ENCODE assay signal across 16 mouse cellular contexts in the genomic region with DNA sequence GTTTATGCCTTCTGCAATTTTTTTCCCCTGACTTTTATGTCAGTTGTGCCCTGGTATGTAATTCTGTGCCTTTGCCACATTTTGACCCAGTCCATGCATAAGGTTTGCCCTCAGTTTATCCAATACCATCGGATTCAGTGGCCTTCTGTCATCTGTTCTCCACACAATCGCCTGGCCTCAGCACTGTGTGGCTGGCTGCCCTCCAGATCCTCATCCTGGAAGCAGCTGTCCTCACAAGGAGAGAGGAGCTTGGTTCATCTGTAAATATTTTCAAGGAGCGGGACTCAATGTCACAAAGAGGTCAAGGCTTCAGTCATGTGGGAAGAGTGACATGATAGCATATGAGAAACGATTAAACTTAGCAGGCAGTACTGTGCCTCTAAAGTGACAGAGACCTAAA. TPM values are rescaled to one million over a fixed set of nuclear protein-coding genes. Genes with fewer than 3 reads are reported as not detected.
DNase-seq lines count a peak whose midpoint lies in the region; ATAC-seq and TF ChIP-seq lines count a peak whose summit lies in the region.
"Had no signal": no experiment of that assay in that cellular context is flagged by ENCODE, and none has a peak within 500 bp of the region (broad histone marks: within the 10 kb centered on the region; RNA-seq: fewer than 3 reads in every experiment).

No protein-coding gene starts in this region.

- no peak overlapping the region for H3K4me3 ChIP-seq in lung, postnatal 0 days (ENCODE audit: low read depth, low read length)
- no peak overlapping the region for H3K4me3 ChIP-seq in cerebellum, adult 2 months (replicated peaks; ENCODE audit: insufficient read depth, low read depth, low read length)
- H3K4me3 ChIP-seq in heart, embryonic 12.5 days: no peak overlapping the region
- no peak overlapping the region for H3K4me3 ChIP-seq in myocyte
- no peak overlapping the region for H3K4me3 ChIP-seq in kidney, embryonic 15.5 days (replicated peaks)
- H3K4me3 ChIP-seq: erythroblast, embryonic 14.5 days; limb, embryonic 10.5 days; midbrain, embryonic 13.5 days had no signal

- H3K79me2 ChIP-seq in myocyte (ENCODE audit: control insufficient read depth, insufficient read depth): no peaks in the 10 kb centered on the region

- no peak overlapping the region for H3K9ac ChIP-seq in lung, postnatal 0 days (replicated peaks; ENCODE audit: low read depth)
- H3K9ac ChIP-seq in heart, embryonic 12.5 days: no peak overlapping the region
- no peak overlapping the region for H3K9ac ChIP-seq in kidney, embryonic 15.5 days
- H3K9ac ChIP-seq: liver, postnatal 0 days; midbrain, embryonic 13.5 days had no signal

- WGBS in lung, postnatal 0 days: 39% methylated on average over 4 of the region's 4 CpGs
- WGBS in cerebellum, adult 2 months: 5% methylated on average over 4 of the region's 4 CpGs
- 37% methylated on average over 4 of the region's 4 CpGs for WGBS in heart, embryonic 12.5 days
- WGBS in kidney, embryonic 15.5 days: 63% methylated on average over 4 of the region's 4 CpGs

- no peak for TF ChIP-seq CTCF in lung, postnatal 0 days (IDR thresholded peaks at IDR 0.05)
- TF ChIP-seq CTCF in cerebellum, adult 2 months (IDR thresholded peaks at IDR 0.05; ENCODE audit: borderline replicate concordance, insufficient read depth, low read depth, low read length): no peak

- no peak overlapping the region for H3K27ac ChIP-seq in lung, postnatal 0 days (ENCODE audit: low read length)
- no peak overlapping the region for H3K27ac ChIP-seq in cerebellum, adult 2 months (ENCODE audit: insufficient read depth, low read length)
- peak overlapping the region; percentile 48 for H3K27ac ChIP-seq in heart, embryonic 12.5 days (ENCODE audit: poor library complexity, severe bottlenecking)
- H3K27ac ChIP-seq in kidney, embryonic 15.5 days: no peak overlapping the region
- H3K27ac ChIP-seq: limb, embryonic 10.5 days; midbrain, embryonic 13.5 days had no signal

- H3K27me3 ChIP-seq in lung, postnatal 0 days (replicated peaks; ENCODE audit: insufficient read depth, low read length): peaks cover 8% of the 10 kb centered on the region; the same call in 1 of the 2 replicates
- no peaks in the 10 kb centered on the region for H3K27me3 ChIP-seq in cerebellum, adult 2 months (ENCODE audit: control insufficient read depth, insufficient read depth, low read length)
- no peaks in the 10 kb centered on the region for H3K27me3 ChIP-seq in heart, embryonic 12.5 days (replicated peaks)
- no peaks in the 10 kb centered on the region for H3K27me3 ChIP-seq in myocyte (ENCODE audit: control insufficient read depth, insufficient read depth, insufficient read length)
- peaks cover 31% of the 10 kb centered on the region for H3K27me3 ChIP-seq in kidney, embryonic 15.5 days

- TF ChIP-seq POLR2A in cerebellum, adult 2 months (IDR thresholded peaks at IDR 0.05; ENCODE audit: borderline replicate concordance, insufficient read depth, low read length): no peak
- no peak for TF ChIP-seq POLR2A in myocyte (IDR thresholded peaks at IDR 0.05; ENCODE audit: insufficient read length, low read depth)

- no peak for ATAC-seq in lung, postnatal 0 days
- ATAC-seq in heart, embryonic 12.5 days (ENCODE audit: insufficient number of reproducible peaks, low FRiP score): no peak
- no peak for ATAC-seq in kidney, embryonic 15.5 days (replicated peaks; ENCODE audit: low FRiP score)
- ATAC-seq: intestine, postnatal 0 days; liver, postnatal 0 days; midbrain, embryonic 13.5 days had no signal

- TF ChIP-seq EP300 in lung, postnatal 0 days (IDR thresholded peaks at IDR 0.05): no peak

- H3ac ChIP-seq in myocyte (ENCODE audit: control insufficient read depth, insufficient read length): no peak overlapping the region

- H3K36me3 ChIP-seq in lung, postnatal 0 days (ENCODE audit: insufficient read depth, low read length): no peaks in the 10 kb centered on the region
- no peaks in the 10 kb centered on the region for H3K36me3 ChIP-seq in heart, embryonic 12.5 days
- no peaks in the 10 kb centered on the region for H3K36me3 ChIP-seq in myocyte (ENCODE audit: control insufficient read depth, insufficient read depth)
- H3K36me3 ChIP-seq in kidney, embryonic 15.5 days: no peaks in the 10 kb centered on the region
- H3K36me3 ChIP-seq: limb, embryonic 10.5 days; midbrain, embryonic 13.5 days had no signal

- DNase-seq in lung, postnatal 14 days: peak; percentile 14
- DNase-seq in lung, postnatal 0 days (ENCODE audit: low spot score): no peak
- DNase-seq in cerebellum, adult 2 months: peak; percentile 76 to 79
- DNase-seq in natural killer cell, adult 2 months (ENCODE audit: low spot score in 2 of 2): no peak
- no peak for DNase-seq in kidney, postnatal 14 days
- DNase-seq: adrenal gland, postnatal 25 days; layer of hippocampus, adult 9-11 months; liver, postnatal 0 days had no signal

- H3K4me2 ChIP-seq in lung, postnatal 0 days (replicated peaks; ENCODE audit: low read depth, low read length): no peak overlapping the region
- H3K4me2 ChIP-seq in heart, embryonic 12.5 days: no peak overlapping the region
- no peak overlapping the region for H3K4me2 ChIP-seq in myocyte (ENCODE audit: low read depth)
- H3K4me2 ChIP-seq in kidney, embryonic 15.5 days: no peak overlapping the region
- H3K4me2 ChIP-seq: midbrain, embryonic 13.5 days had no signal

- H3K4me1 ChIP-seq in lung, postnatal 0 days (ENCODE audit: insufficient read depth, low read depth, low read length): no peaks in the 10 kb centered on the region; the same call in 1 of the 2 replicates
- no peaks in the 10 kb centered on the region for H3K4me1 ChIP-seq in cerebellum, adult 2 months (ENCODE audit: control insufficient read depth, insufficient read depth, low read length)
- H3K4me1 ChIP-seq in heart, embryonic 12.5 days (replicated peaks): peaks cover 12% of the 10 kb centered on the region; the same call in 1 of the 2 replicates
- peaks cover 19% of the 10 kb centered on the region for H3K4me1 ChIP-seq in kidney, embryonic 15.5 days

- H3K9me3 ChIP-seq in lung, postnatal 0 days (ENCODE audit: low read length): no peaks in the 10 kb centered on the region
- no peaks in the 10 kb centered on the region for H3K9me3 ChIP-seq in heart, embryonic 12.5 days (replicated peaks)
- no peaks in the 10 kb centered on the region for H3K9me3 ChIP-seq in kidney, embryonic 15.5 days (replicated peaks)
- H3K9me3 ChIP-seq: limb, embryonic 10.5 days; midbrain, embryonic 13.5 days had no signal

TF ChIP-seq in myocyte, 11 proteins besides CTCF, POLR2A, EP300 and RAD21:
- TF ChIP-seq USF1 (IDR thresholded peaks at IDR 0.05; ENCODE audit: low read depth) (no peak), MYOD1 (IDR thresholded peaks at IDR 0.05; ENCODE audit: control insufficient read depth in 1 of 3, insufficient read length in 2 of 3, low read depth in 2 of 3) (peak in 2 of 3 experiments; percentile 66 to 69), E2F4 (IDR thresholded peaks at IDR 0.05; ENCODE audit: insufficient read depth) (no peak), TCF3 (IDR thresholded peaks at IDR 0.05; ENCODE audit: insufficient read length, low read depth) (no peak), MYOG (IDR thresholded peaks at IDR 0.05; ENCODE audit: control insufficient read depth in 1 of 3, insufficient read depth in 1 of 3, insufficient read length in 2 of 3, low read depth in 2 of 3) (peak; percentile 43 to 84 (median 52))

RNA-seq across cellular contexts. Expression of gene Kcnj3, which starts 3.7 kb away (rescaled TPM):
- 0.11 and 0.21 TPM in 2 replicates for polyA plus RNA-seq in lung, postnatal 0 days (2015; fragmentation: Nextera tagmentation; extraction: Ambion mirVana)
- polyA plus RNA-seq in cerebellum, adult 2 months (2012; rRNA removed): 57.5 and 57.7 TPM in 2 replicates
- 6.3 and 7.0 TPM in 2 replicates for polyA plus RNA-seq in heart, embryonic 12.5 days (2016; fragmentation: Nextera tagmentation; extraction: Ambion mirVana)
- not detected for polyA plus RNA-seq in myocyte (2012; fragmentation: generic; extraction: Trizol)
- polyA plus RNA-seq in kidney, embryonic 15.5 days (2015; fragmentation: Nextera tagmentation; extraction: Ambion mirVana): 0.06 and 0.08 TPM in 2 replicates
- polyA plus RNA-seq: liver, postnatal 0 days; testis, adult 2 months had no signal

Comparison
In these comparisons a context has a peak if more than half of its experiments do, and no peak if none do; other contexts are left out.
1. DNase-seq: peak in lung, postnatal 14 days (single experiment) and cerebellum, adult 2 months (2 of 2); none in lung, postnatal 0 days (single experiment), natural killer cell, adult 2 months (0 of 2) and kidney, postnatal 14 days (single experiment).